Mouse (Mus musculus): ENCODE measurements around the gene Adamts7.
A peak's percentile ranks its signal among the peaks of the same experiment; 100 is the strongest.

Gene Adamts7

DNA sequence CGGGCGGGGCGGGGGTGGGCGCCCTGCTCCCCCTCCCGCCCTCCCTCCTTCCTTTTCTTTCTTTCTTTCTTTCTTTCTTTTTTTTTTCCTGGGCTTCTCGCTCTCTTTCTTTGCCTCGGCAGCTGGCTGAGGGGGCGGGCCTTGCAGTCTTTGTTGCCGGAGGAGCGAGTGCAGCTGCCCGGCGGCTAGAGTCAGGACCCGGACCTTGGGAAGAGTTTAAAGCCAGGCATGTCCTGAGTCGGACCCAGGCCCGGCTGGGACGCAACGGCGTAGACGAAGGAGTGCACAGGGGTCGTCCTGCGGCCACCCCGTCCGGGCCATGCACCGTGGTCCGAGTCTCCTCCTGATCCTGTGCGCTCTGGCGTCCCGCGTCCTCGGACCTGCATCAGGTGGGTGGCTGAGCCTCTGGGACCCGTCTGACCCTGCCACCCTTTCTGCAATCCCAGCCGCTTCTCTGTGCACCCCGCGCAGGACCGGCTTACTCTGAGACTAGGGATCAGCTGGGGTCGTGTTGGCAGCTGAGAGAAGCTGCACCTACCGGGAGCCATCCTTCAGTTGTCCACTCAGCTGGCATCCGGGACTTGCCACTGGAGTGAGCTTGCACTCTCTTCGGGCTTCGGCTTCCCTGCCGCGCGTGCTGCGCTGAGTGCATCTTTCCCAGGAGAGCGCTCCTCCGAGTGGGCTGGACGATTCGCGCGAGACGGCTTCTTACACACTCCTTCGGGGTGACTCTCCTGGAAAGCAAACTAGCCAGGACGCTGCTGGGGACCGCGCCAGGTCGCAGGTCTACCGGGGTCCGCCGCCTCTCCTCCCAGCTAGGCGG, at the start of gene Adamts7:
Gene Adamts7 (plus strand): TSS at position 144 of the 823 bp plus-strand sequence.
- no peak for DNase-seq (ENCODE audit: low spot score)

- DNase-seq (ENCODE audit: low spot score): no peak
Observed at GRCm38 (mm10) chr9:90113151-90113550, 49.7 kb upstream of the Adamts7 start.

- DNase-seq (ENCODE audit: low spot score): peak; percentile 92
Observed at GRCm38 (mm10) chr9:90113651-90114566, 49.0 kb upstream of the Adamts7 start.

GRCm38 (mm10) chr9:90114567-90115307, 48.1 kb upstream of the Adamts7 start, which contains the start of gene Morf4l1:
Gene Morf4l1, minus strand, starts transcription at chr9:90114774.
- DNase-seq (ENCODE audit: low spot score): peak; percentile 97

GRCm38 (mm10) chr9:90115308-90115700, 47.6 kb upstream of the Adamts7 start:
- no peak for DNase-seq (ENCODE audit: low spot score)

- DNase-seq (ENCODE audit: low spot score): no peak
Observed at GRCm38 (mm10) chr9:90117234-90117633, 45.6 kb upstream of the Adamts7 start.

GRCm38 (mm10) chr9:90122246-90122740, 40.6 kb upstream of the Adamts7 start:
- no peak for DNase-seq (ENCODE audit: low spot score)

DNA sequence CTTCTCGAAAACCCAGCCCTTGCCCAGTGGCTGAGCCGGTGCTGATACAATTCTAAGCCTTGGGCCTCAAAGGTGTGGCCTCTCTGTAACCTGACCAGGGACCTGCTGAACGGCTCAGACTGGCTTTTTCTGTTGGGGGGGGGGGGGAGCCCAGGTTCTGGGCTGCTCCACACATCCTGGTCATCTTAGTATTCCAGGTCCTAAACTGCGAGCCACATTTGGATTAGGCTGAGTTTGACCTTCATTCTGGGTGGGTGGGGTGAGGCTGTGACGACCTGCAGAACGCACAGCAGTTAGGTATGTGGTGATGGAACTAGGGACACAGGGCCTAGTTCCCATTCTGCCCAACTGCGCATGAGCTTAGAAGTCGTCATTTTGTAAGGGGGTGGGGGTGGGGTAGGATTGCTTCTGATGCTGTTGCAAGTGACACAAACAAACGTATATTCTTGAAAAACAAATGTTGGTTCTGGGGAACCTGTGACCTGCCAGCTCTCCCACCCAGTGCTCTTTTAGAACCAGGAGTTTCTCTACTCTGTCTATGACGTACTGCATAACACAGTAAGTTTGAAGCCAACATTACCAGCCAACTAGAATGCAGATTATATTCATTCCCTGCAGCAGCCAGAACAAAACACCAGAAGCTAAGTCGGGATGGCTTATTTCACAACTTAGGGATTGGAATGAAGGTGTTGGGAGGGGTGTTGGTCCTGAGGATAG, 38.6 kb upstream of the Adamts7 start:
- DNase-seq (ENCODE audit: low spot score): no peak

DNA sequence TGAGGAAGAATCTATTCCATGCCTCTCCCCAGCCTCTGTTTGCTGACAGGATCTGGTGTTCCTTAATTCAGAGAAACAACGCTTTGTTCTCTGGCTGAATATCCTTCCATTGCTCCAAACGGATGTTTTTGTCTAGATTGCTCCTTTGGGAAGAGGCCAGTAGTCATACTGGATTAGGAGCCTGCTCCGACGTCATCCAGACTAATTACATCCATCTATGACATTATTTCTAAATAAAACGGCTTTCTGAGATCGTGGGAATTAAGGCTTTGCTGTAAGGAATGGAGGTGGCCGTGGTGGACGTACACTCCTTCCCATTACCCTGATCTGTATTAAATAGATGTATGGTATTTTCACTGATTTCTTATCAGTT, 38.0 kb upstream of the Adamts7 start:
- peak; percentile 41 for DNase-seq (ENCODE audit: low spot score)

DNA sequence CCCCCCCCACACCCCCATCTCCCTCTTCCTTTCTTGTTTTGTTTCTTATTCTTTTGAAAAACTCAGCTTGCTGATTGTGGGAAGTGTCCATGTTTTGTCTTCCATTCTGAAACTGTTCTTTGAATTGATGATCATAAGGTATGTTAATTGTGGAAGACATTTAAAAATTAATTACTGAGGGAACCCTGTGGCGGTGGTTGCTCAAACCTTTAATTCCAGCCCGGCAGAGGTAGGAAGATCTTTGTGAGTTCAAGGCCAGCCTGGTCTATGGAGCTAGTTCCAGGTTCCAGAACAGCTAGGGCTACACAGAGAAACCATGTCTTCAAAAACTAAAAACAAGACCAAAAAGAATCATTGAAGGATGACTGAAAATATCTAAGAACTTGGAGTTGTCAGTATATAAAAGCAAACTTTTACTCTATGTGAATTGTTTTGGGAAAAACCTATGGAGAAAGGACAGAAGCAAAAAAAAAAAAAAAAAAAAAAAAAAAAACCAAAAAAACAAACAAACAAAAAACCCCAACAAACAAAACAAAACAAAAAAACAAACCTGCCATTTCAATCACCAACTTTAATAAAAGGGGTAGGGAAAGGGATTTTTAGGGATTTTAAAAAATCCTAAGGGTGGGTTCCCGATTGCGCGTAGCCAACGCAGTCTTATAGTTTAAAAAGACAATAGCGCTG, 37.3 kb upstream of the Adamts7 start:
- no peak for DNase-seq (ENCODE audit: low spot score)

GRCm38 (mm10) chr9:90126260-90127010, 36.4 kb upstream of the Adamts7 start:
- peak; percentile 70 for DNase-seq (ENCODE audit: low spot score)

GRCm38 (mm10) chr9:90127146-90127545, 35.7 kb upstream of the Adamts7 start:
- DNase-seq (ENCODE audit: low spot score): no peak

DNA sequence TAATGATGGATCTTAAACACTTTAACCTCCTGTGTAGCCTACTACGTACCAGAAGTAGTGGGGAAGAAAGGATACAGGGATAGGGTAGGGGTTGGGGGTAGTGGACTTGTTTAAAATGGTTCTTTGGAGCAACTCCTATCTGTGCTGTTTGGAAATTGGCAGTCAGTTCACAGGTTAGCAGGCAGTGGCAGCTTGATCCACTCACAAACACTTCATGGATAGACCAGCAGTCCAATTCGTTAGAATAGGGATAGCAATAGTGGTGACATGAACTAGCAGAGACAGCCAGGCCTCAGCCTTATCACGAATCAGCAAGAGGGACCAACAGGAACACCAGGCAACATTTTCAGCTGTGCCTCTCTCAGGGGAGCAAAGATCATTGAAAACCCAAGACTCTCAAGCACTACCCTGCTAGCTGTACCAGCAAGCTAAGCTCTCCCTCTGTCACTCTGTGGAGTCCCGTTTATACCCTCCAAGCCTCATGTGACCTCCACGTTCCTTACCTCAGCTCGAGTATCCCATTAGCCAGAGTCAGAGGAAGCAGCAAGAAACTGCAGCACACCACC, 34.1 kb upstream of the Adamts7 start:
- no peak for DNase-seq (ENCODE audit: low spot score)

DNA sequence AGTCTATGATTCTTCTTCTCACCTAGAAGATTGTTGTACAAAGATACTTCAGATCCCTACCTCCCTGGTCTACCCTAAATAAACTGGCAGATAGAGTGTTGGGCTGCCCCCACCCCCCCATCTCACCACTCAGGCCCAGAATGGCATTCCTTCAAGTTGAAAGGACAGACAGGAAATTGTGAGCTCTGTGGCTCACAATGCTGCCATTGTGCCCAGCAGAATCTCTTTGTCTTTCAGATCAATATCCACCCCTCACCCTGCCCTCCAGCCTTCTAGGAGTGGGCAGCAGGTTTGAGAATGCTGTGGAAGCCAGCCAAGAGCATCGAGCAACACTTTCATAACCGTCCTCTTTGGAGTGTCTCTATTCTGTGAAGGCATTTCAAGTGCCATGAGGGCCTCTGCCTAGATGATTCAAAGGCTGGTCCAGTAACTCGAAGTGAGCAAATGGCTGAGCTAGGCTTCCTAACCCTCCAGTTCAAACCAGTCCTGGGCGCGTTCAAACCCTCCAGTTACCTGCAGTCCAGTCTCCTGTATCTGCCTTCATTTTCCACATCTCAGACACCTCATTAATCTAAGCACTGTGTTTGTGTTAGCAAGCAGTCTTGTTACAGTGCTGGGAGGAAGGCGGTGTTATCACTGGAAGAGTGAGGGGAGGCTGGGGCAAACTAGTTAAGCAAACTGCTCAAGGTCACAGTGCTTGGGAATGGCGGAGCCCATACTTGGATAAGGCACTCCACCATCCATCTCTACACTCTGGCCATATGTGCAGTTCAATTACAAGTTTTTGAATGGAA, 29.1 kb upstream of the Adamts7 start:
- DNase-seq (ENCODE audit: low spot score): no peak

DNA sequence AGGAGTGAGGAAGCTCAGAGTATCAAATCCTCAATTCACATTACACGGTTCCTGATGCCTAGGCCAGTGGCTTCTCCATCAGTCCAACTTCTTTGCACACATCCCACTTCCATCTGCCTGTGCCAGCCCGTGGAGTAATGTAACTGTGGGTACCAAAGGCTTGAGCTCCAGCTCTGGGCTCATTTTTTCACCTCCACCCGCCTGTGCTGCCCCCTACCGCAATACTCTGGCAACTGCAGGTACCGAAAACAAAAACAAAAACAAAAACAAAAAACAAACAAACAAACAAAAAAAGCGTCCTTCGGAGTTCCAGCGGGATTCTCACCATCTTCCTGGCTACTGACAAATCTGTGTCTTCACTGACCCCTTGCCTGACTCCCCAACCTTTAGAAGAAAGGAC, 27.4 kb upstream of the Adamts7 start:
- no peak for DNase-seq (ENCODE audit: low spot score)

GRCm38 (mm10) chr9:90135963-90136677, 26.7 kb upstream of the Adamts7 start:
- DNase-seq (ENCODE audit: low spot score): peak; percentile 35

- no peak for DNase-seq (ENCODE audit: low spot score)
Observed at GRCm38 (mm10) chr9:90136678-90136965, 26.2 kb upstream of the Adamts7 start.

DNA sequence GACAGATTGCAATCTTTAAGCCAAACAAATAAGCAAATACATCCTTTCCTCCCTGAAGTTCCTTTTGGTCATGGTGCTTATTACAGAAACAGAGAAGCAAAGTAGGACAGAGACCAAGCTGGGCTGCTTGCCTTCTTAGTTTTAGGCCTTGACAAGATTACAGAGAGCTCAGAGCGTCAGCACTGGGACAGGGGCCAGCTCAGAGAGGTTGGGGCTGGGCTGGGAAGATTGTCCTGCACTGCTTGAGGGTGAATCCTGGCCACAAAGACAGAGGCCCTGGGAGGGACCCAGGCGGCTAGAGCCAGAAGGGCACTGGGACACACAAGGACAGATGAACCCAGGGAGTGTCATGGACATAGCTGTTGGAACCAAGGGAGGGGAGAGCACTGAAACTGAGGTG, 17.1 kb upstream of the Adamts7 start:
- no peak for DNase-seq (ENCODE audit: low spot score)
